Mouse (Mus musculus) testis, adult 2 months (tissue): ENCODE results near the gene Shank2. TPM values are rescaled to one million over a fixed set of nuclear protein-coding genes. Genes with fewer than 3 reads are reported as not detected.

Source experiments
- H3K27ac ChIP-seq: fragments of 200-500 bp; 2 replicates; pipeline ENCODE4 v1.5.1; 2012; ENCODE audit warnings: low read depth, low read length; ENCODE audit not compliant: control insufficient read depth, insufficient read depth
- H3K27me3 ChIP-seq: fragments of 200-500 bp; 2 replicates; pipeline ENCODE4 v1.6.1; 2012; ENCODE audit warnings: mild to moderate bottlenecking, low read length, moderate library complexity; ENCODE audit not compliant: control insufficient read depth, insufficient read depth
- H3K36me3 ChIP-seq: fragments of 200-500 bp; 2 replicates; pipeline ENCODE4 v1.6.1; 2012; ENCODE audit warnings: mild to moderate bottlenecking, low read length; ENCODE audit not compliant: control insufficient read depth, insufficient read depth
- H3K4me1 ChIP-seq: fragments of 200-500 bp; 2 replicates; pipeline ENCODE4 v1.6.1; 2012; ENCODE audit warnings: low read length; ENCODE audit not compliant: control insufficient read depth, insufficient read depth
- H3K4me3 ChIP-seq: fragments of 200-500 bp; 2 replicates; pipeline ENCODE4 v1.5.1; 2012; ENCODE audit warnings: low read depth, mild to moderate bottlenecking, low read length, moderate library complexity, mixed read lengths; ENCODE audit not compliant: control insufficient read depth
- CTCF ChIP-seq: fragments of 200-500 bp; IDR thresholded peaks from 2 replicates; pipeline ENCODE4 v1.5.1; 2012; ENCODE audit warnings: low read depth, mild to moderate bottlenecking, inconsistent platforms, low read length, moderate library complexity; ENCODE audit not compliant: control insufficient read depth, insufficient read depth, insufficient replicate concordance
- POLR2A ChIP-seq: fragments of 200-500 bp; IDR thresholded peaks from 2 replicates; pipeline ENCODE4 v1.6.1; 2012; ENCODE audit warnings: low read depth, mild to moderate bottlenecking, inconsistent platforms, low read length, moderate library complexity; ENCODE audit not compliant: control insufficient read depth
- polyA plus RNA-seq: library from polyadenylated mRNA; depleted of rRNA; stranded (reverse); fragments of >200 nt; gene quantifications from 2 replicates; pipeline ENCODE4 v1.2.3, GENCODE M21; 2012

Shank2 gene
- polyA plus RNA-seq, 1 experiment: 34.7 TPM

- H3K27me3 ChIP-seq: no peaks in the 10 kb centered on the region
- H3K36me3 ChIP-seq: no peaks in the 10 kb centered on the region
Observed at GRCm38 (mm10) chr7:143977831-143978682, 23.7 kb upstream of the Shank2 start.

GRCm38 (mm10) chr7:143978741-143979371 lies 22.9 kb upstream of the Shank2 start:
- H3K4me3 ChIP-seq: peak overlapping the region; percentile 41
- H3K27me3 ChIP-seq: no peaks in the 10 kb centered on the region
- no peak overlapping the region for H3K27ac ChIP-seq
- no peaks in the 10 kb centered on the region for H3K36me3 ChIP-seq
- H3K4me1 ChIP-seq: no peaks in the 10 kb centered on the region; the same call in 1 of the 2 replicates
- no peak for TF ChIP-seq POLR2A
- peak; percentile 47; the same call in 1 of the 2 replicates for TF ChIP-seq CTCF

More at GRCm38 (mm10) chr7:143977831-143978682, 23.7 kb upstream of the Shank2 start:
- TF ChIP-seq POLR2A: no peak
- TF ChIP-seq CTCF: no peak
- Histone ChIP-seq H3K4me1 (no peaks in the 10 kb centered on the region; the same call in 1 of the 2 replicates), H3K4me3 (peak overlapping the region; percentile 58), H3K27ac (no peak overlapping the region; the same call in 1 of the 2 replicates)

GRCm38 (mm10) chr7:143979986-143980385 lies 21.7 kb upstream of the Shank2 start:
- H3K36me3 ChIP-seq: no peaks in the 10 kb centered on the region
- H3K4me1 ChIP-seq: no peaks in the 10 kb centered on the region; the same call in 1 of the 2 replicates
- H3K4me3 ChIP-seq: no peak overlapping the region
- H3K27ac ChIP-seq: no peak overlapping the region
- TF ChIP-seq CTCF (no peak), POLR2A (no peak)
- H3K27me3 ChIP-seq: no peaks in the 10 kb centered on the region

- TF ChIP-seq POLR2A: no peak
- Histone ChIP-seq H3K27me3 (no peaks in the 10 kb centered on the region), H3K4me3 (no peak overlapping the region), H3K27ac (no peak overlapping the region), H3K36me3 (no peaks in the 10 kb centered on the region), H3K4me1 (no peaks in the 10 kb centered on the region)
Observed at GRCm38 (mm10) chr7:143986281-143986680, 15.4 kb upstream of the Shank2 start.

GRCm38 (mm10) chr7:143991160-143991559 lies 10.6 kb upstream of the Shank2 start:
- no peak overlapping the region for H3K27ac ChIP-seq
- peak; percentile 5; the same call in 1 of the 2 replicates for TF ChIP-seq CTCF
- no peak for TF ChIP-seq POLR2A
- no peaks in the 10 kb centered on the region for H3K27me3 ChIP-seq
- no peaks in the 10 kb centered on the region for H3K4me1 ChIP-seq
- H3K4me3 ChIP-seq: no peak overlapping the region
- no peaks in the 10 kb centered on the region for H3K36me3 ChIP-seq

- no peaks in the 10 kb centered on the region for H3K4me1 ChIP-seq
- TF ChIP-seq POLR2A (no peak), CTCF (no peak)
- H3K4me3 ChIP-seq: no peak overlapping the region
- no peaks in the 10 kb centered on the region for H3K36me3 ChIP-seq
- no peaks in the 10 kb centered on the region for H3K27me3 ChIP-seq
- H3K27ac ChIP-seq: no peak overlapping the region
Observed at GRCm38 (mm10) chr7:143999073-143999472, 2.7 kb upstream of the Shank2 start.

GRCm38 (mm10) chr7:144003471-144003870 lies 1.7 kb downstream of the Shank2 start:
- H3K4me1 ChIP-seq: no peaks in the 10 kb centered on the region
- H3K27ac ChIP-seq: no peak overlapping the region
- no peak overlapping the region for H3K4me3 ChIP-seq
- no peaks in the 10 kb centered on the region for H3K27me3 ChIP-seq
- no peaks in the 10 kb centered on the region for H3K36me3 ChIP-seq
- TF ChIP-seq CTCF (no peak), POLR2A (no peak)
